Mouse (Mus musculus) ovary, adult 10 weeks (tissue): ENCODE measurements around the gene Piga. TPM values are rescaled to one million over a fixed set of nuclear protein-coding genes. Genes with fewer than 3 reads are reported as not detected.

Experiments used
- polyA plus RNA-seq: library from polyadenylated mRNA; stranded (reverse); fragments of 350-450 nt; fragmentation: Illumina TruSeq; extraction: RNeasy Lipid Tissue Mini Kit (QIAGEN cat#74804); gene quantifications from one replicate; pipeline ENCODE4 v1.2.3, GENCODE M21; 2014

Piga gene
- 29.2 TPM for polyA plus RNA-seq

GRCm38 (mm10) chrX:164419471-164419939 is at the start of gene Piga:
TSS of gene Piga (plus strand) at chrX:164419787.

GRCm38 (mm10) chrX:164373081-164373480 is 46.5 kb upstream of the Piga start, which contains the start of gene Vegfd:
TSS of gene Vegfd (plus strand) at chrX:164373378.

GRCm38 (mm10) chrX:164436709-164437108 is 17.1 kb downstream of the Piga start, which contains the start of gene Asb11:
TSS of gene Asb11 (plus strand) at chrX:164436994.

Other genes starting within 250 kb of the Piga start
- gene Bmx, start 161.6 kb upstream of the Piga start, polyA plus RNA-seq, result 3.2 TPM
- 26.2 TPM for gene Pir, start 150.4 kb upstream of the Piga start, polyA plus RNA-seq
- gene Vegfd, start 46.4 kb upstream of the Piga start, polyA plus RNA-seq, result 12.3 TPM
- gene Asb11, start 17.2 kb downstream of the Piga start, polyA plus RNA-seq, result 0.57 TPM
- gene Asb9, start 86.5 kb downstream of the Piga start, polyA plus RNA-seq, result not detected